Mouse (Mus musculus): Measurements from ENCODE around the gene Ostm1.

Gene Ostm1

DNA sequence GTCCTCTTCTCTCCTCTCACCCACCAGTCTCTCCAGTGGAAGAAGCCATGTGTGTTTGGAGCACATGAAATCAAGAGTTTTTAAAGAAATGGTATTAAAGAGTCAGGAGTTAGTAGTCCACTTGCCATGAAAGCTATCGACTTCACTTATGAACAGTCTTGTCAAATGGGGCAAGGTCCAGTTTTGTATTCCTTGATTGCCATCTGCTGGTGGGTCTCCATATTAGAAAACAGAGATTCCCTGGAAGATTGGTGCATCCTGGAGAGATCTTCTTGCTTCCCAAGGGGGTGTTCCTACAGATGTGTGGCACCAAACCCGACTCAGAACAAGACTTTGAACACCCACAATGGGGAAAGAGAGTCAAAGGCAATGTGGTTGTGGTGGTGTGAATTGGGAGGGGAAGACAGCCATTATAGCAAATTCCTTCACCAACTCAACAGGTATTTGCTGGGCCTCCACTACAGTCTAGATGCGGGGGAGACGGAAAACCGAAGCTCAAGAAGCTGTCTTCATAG is 151.0 kb downstream of the Ostm1 start:
- peak; percentile 58 for DNase-seq (ENCODE audit: low read depth, low spot score)

DNA sequence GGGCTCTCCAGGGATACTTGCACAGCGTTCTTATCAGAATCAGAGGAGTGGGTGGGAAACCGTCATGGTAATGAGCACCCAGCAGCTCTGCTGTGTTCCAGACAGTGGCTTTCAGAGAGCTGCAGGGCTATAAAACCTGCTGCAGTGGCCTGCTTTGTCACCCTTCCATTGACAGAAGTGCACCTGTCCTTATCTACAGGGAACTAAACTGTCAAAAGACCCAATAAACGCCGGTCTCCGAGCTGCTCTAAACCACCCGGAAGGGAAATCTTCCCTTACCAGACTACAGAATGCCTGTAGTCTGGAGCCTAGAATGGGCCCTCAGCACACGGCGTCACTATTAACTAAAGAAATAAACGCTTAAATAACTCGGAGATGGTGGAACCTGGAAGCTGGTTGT is 168.2 kb downstream of the Ostm1 start:
- DNase-seq (ENCODE audit: low read depth, low spot score) = no peak

Measured in brain, adult 2 months (tissue).